Mouse (Mus musculus) midbrain, embryonic 16.5 days (tissue): Measurements from ENCODE around the gene Schip1. TPM values are rescaled to one million over a fixed set of nuclear protein-coding genes. Genes with fewer than 3 reads are reported as not detected.

Experiments
- ATAC-seq: fragments of 200-750 bp; cut with Nextera tagmentation; 2 replicates; pipeline ENCODE4 v1.8.0; 2017; ENCODE audit warnings: moderate TSS enrichment
- H3K27ac ChIP-seq: fragments of 300-500 bp; sonication (generic); 2 replicates; pipeline ENCODE4 v1.5.1; 2014; ENCODE audit warnings: mild to moderate bottlenecking, low read length, mixed read lengths
- H3K27me3 ChIP-seq: fragments of 300-500 bp; sonication (generic); 2 replicates; pipeline ENCODE4 v1.6.1; 2014; ENCODE audit warnings: low read depth, low read length, mixed read lengths; ENCODE audit not compliant: control insufficient read depth, insufficient read depth
- H3K36me3 ChIP-seq: fragments of 300-500 bp; sonication (generic); 2 replicates; pipeline ENCODE4 v1.6.1; 2014; ENCODE audit warnings: mild to moderate bottlenecking, low read length, moderate library complexity, mixed read lengths; ENCODE audit not compliant: control insufficient read depth, insufficient read depth
- H3K4me1 ChIP-seq: fragments of 300-500 bp; sonication (generic); 2 replicates; pipeline ENCODE4 v1.6.1; 2014; ENCODE audit warnings: mild to moderate bottlenecking, low read length, mixed read lengths; ENCODE audit not compliant: control insufficient read depth, insufficient read depth
- H3K4me2 ChIP-seq: fragments of 300-500 bp; sonication (generic); 2 replicates; pipeline ENCODE4 v1.6.1; 2014; ENCODE audit warnings: mild to moderate bottlenecking, low read length, mixed read lengths
- H3K4me3 ChIP-seq: fragments of 300-500 bp; sonication (generic); 2 replicates; pipeline ENCODE4 v1.5.1; 2014; ENCODE audit warnings: low read depth, mild to moderate bottlenecking, low read length, moderate library complexity, mixed read lengths
- H3K9ac ChIP-seq: fragments of 300-500 bp; sonication (generic); 2 replicates; pipeline ENCODE4 v1.6.1; 2014; ENCODE audit warnings: low read depth, low read length, mixed read lengths
- H3K9me3 ChIP-seq: fragments of 300-500 bp; sonication (generic); replicated peaks from 2 replicates; pipeline ENCODE4 v1.6.1; 2014; ENCODE audit warnings: mild to moderate bottlenecking, low read length, mixed read lengths; ENCODE audit not compliant: control insufficient read depth, poor library complexity, severe bottlenecking
- WGBS: fragments of 180-500 bp; shearing (Covaris S2); extraction: QIAGEN DNeasy Blood & Tissue Kit; methylation state at CpG from one replicate; pipeline ENCODE4 v1.1.7; 2014; 5-methylcytosine and 5-hydroxymethylcytosine counted together
- polyA plus RNA-seq: library from polyadenylated mRNA; unstranded; fragments of >200 nt; fragmentation: Nextera tagmentation; extraction: Ambion mirVana; gene quantifications from 2 replicates; pipeline ENCODE4 v1.2.1, GENCODE M21; 2015

Schip1 gene
- polyA plus RNA-seq, 1 experiment from 2014 or later, result 147 TPM

- no peaks in the 10 kb centered on the region for H3K9me3 ChIP-seq
- H3K4me3 ChIP-seq, result no peak overlapping the region
- no peak overlapping the region for H3K4me2 ChIP-seq
- no peaks in the 10 kb centered on the region for H3K36me3 ChIP-seq
- no peak overlapping the region for H3K9ac ChIP-seq
- H3K4me1 ChIP-seq, result peaks cover 13% of the 10 kb centered on the region
- WGBS, result 71% methylated on average over 6 of the region's 6 CpGs
- H3K27ac ChIP-seq, result no peak overlapping the region
- no peak for ATAC-seq
- no peaks in the 10 kb centered on the region for H3K27me3 ChIP-seq
Observed at GRCm38 (mm10) chr3:68491516-68491915, 426.9 kb downstream of the Schip1 start.

GRCm38 (mm10) chr3:68492066-68492465, 427.5 kb downstream of the Schip1 start:
- H3K4me1 ChIP-seq, result peaks cover 13% of the 10 kb centered on the region
- H3K9ac ChIP-seq, result no peak overlapping the region
- no peaks in the 10 kb centered on the region for H3K9me3 ChIP-seq
- H3K4me2 ChIP-seq, result no peak overlapping the region
- H3K4me3 ChIP-seq, result no peak overlapping the region
- no peak for ATAC-seq
- no peaks in the 10 kb centered on the region for H3K27me3 ChIP-seq
- no peaks in the 10 kb centered on the region for H3K36me3 ChIP-seq
- 76% methylated on average over 1 of the region's 1 CpGs for WGBS
- H3K27ac ChIP-seq, result no peak overlapping the region

DNA sequence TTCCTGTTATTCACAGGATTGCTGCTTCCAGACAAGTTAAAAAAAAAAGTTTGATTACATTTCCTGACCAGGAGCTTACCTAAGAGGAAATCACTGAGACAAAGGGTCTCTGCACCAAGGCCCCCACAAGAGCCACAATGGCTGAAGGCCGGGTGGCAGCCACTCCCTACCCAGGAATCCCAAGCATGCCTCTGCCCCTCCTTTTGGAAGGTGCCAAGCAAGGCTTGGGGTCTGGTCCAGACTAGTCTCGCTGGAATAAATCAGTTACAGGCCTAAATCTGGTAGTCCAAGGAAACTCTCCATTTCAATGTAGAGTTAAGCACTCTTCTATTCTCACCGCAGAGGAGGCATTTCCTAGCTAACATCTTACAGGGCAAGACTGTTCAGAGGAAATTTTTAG, 427.9 kb downstream of the Schip1 start:
- Histone ChIP-seq H3K9me3 (no peaks in the 10 kb centered on the region), H3K4me2 (peak overlapping the region; percentile 99; the same call in 1 of the 2 replicates), H3K27me3 (no peaks in the 10 kb centered on the region), H3K27ac (no peak overlapping the region), H3K9ac (no peak overlapping the region), H3K4me1 (peaks cover 13% of the 10 kb centered on the region), H3K4me3 (no peak overlapping the region), H3K36me3 (no peaks in the 10 kb centered on the region)
- WGBS, result 35% methylated on average over 3 of the region's 3 CpGs
- ATAC-seq, result no peak

- Histone ChIP-seq H3K4me3 (peak overlapping the region; percentile 54), H3K4me2 (peak overlapping the region; percentile 99), H3K36me3 (no peaks in the 10 kb centered on the region), H3K9ac (peak overlapping the region; percentile 78), H3K27me3 (no peaks in the 10 kb centered on the region), H3K4me1 (peaks cover 13% of the 10 kb centered on the region), H3K27ac (peak overlapping the region; percentile 77), H3K9me3 (no peaks in the 10 kb centered on the region)
- WGBS, result 2% methylated on average over 12 of the region's 12 CpGs
- ATAC-seq, result peak; percentile 9
Observed at GRCm38 (mm10) chr3:68493170-68493585, 428.6 kb downstream of the Schip1 start.

DNA sequence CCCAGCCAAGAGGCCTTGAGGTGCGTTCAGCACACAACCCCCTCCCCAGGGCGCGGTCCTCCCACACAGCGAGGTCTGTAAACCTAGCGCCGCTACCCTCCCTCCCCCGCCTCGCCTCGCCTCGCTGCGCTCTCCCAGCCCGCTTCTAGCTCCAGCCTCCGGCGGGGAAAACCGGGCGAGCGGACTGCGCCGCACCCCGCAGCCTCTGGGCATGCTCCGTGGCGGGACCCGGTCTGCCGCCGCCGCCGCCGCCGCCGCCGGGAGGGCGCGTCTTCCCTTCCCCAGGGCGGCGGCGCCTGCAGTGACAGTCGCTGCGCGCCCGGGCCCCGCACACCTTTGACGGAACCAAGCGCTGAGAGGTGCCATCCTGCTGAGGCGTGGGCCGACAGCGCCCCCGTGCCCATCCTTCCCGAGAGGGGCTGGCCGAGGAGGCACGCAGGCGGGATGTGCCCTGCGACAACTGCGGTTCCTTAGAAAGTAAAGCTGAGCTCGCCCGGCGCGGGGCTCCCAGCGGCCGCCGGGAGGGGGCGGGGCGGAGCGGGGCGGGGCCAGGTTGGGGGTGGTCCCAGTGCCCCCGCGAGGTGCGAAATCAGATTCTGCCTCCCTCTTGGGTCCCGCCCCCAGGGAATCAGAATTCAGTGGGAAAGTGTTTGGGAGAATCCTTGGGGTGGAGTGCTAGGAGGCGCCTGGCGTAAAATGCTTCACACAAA, 429.1 kb downstream of the Schip1 start:
- Histone ChIP-seq H3K9ac (peak overlapping the region; percentile 78), H3K27me3 (no peaks in the 10 kb centered on the region), H3K36me3 (no peaks in the 10 kb centered on the region), H3K4me2 (peak overlapping the region; percentile 99), H3K4me3 (peak overlapping the region; percentile 54), H3K4me1 (peaks cover 13% of the 10 kb centered on the region), H3K9me3 (no peaks in the 10 kb centered on the region), H3K27ac (peak overlapping the region; percentile 77)
- ATAC-seq, result peak; percentile 80
- under 1% methylated on average over 51 of the region's 70 CpGs for WGBS

GRCm38 (mm10) chr3:68494296-68495095, 429.9 kb downstream of the Schip1 start:
- peak; percentile 57 for ATAC-seq
- Histone ChIP-seq H3K9me3 (no peaks in the 10 kb centered on the region), H3K36me3 (no peaks in the 10 kb centered on the region), H3K4me2 (peak overlapping the region; percentile 99), H3K4me3 (peak overlapping the region; percentile 54), H3K4me1 (peaks cover 13% of the 10 kb centered on the region), H3K27ac (peak overlapping the region; percentile 64), H3K9ac (peak overlapping the region; percentile 78), H3K27me3 (no peaks in the 10 kb centered on the region)
- under 1% methylated on average over 67 of the region's 68 CpGs for WGBS

DNA sequence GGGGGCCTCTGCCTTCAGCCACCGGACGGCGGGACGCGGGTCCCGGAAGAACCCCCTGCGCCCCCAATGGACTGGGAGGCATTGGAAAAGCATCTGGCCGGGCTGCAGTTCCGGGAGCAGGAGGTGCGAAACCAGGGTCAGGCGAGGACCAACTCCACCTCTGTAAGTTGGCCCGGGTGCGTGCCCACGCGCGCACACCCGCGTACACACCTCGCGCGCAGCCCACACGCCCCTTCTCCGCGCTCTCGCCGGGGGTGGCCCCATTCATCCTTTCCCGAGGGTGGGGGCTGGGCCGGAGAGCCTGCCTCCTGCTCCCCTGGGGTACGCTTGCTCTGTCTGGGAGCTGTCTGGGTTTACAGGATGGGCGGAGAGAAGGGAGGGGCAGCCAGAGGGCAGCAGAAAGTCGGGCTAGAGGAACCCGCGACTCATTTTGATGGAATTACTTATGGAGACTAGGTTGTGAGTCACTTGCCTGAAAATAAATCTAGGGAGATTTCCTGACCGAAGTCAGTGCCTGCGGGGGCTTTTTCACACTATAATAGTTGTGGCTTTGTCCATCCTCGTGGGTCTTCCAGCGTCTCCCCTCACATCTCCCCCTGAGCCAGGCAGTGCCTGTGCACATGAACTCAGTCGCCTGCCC, 430.6 kb downstream of the Schip1 start:
- Histone ChIP-seq H3K27ac (peak overlapping the region; percentile 64), H3K4me1 (peaks cover 13% of the 10 kb centered on the region), H3K4me3 (peak overlapping the region; percentile 54)

DNA sequence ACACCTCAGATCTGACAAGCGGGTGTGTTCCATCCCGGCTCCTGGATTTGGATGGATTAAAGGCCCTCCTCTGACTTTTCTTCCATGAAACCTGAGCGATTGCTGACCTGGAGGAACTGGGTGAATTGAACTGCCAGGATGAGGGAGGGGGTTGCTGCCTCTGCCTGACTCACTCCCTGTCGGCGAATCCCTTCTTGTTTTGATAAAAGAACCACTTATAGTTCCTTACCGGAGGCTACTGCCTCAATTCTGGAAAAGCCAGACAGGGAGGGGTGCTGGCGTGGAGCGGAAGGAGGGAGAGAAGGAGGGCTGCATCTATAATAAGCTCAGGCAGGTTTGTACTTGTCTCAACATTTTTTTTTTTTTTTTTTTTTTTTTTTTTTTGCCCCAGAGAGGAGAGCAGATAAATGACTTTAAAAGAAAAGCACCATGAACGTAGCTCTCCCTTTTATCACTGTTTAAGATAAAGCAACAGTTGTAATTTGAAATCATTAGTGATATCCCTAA, 431.2 kb downstream of the Schip1 start:
- Histone ChIP-seq H3K4me2 (peak overlapping the region; percentile 99), H3K4me1 (peaks cover 13% of the 10 kb centered on the region), H3K27ac (peak overlapping the region; percentile 54), H3K9me3 (no peaks in the 10 kb centered on the region), H3K27me3 (no peaks in the 10 kb centered on the region), H3K9ac (peak overlapping the region; percentile 78), H3K4me3 (peak overlapping the region; percentile 54), H3K36me3 (no peaks in the 10 kb centered on the region)
- under 1% methylated on average over 9 of the region's 9 CpGs for WGBS
- peak; percentile 6 for ATAC-seq

More for the DNA sequence above, 430.6 kb downstream of the Schip1 start:
- 0% methylated on average over 38 of the region's 38 CpGs for WGBS
- H3K9me3 ChIP-seq, result no peaks in the 10 kb centered on the region
- no peaks in the 10 kb centered on the region for H3K27me3 ChIP-seq
- H3K4me2 ChIP-seq, result peak overlapping the region; percentile 99
- peak; percentile 47 for ATAC-seq
- H3K36me3 ChIP-seq, result no peaks in the 10 kb centered on the region
- peak overlapping the region; percentile 78 for H3K9ac ChIP-seq
